Mouse (Mus musculus) gastrocnemius, adult 2 months (tissue): ENCODE measurements around the gene Lrrc55. TPM values are rescaled to one million over a fixed set of nuclear protein-coding genes. Genes with fewer than 3 reads are reported as not detected.
"Not testable (repeated sequence)": the region's sequence is repeated elsewhere in the genome, so short reads cannot be mapped to it uniquely, and the experiment has no call there.

Source experiments
- DNase-seq: peaks from one replicate; pipeline ENCODE4 v3.0.0; 2022
- H3K27ac ChIP-seq: fragments of 200-600 bp; 2 replicates; pipeline ENCODE4 v1.8.1; 2022; ENCODE audit warnings: mild to moderate bottlenecking
- H3K4me3 ChIP-seq: fragments of 200-600 bp; 2 replicates; pipeline ENCODE4 v1.8.1; 2022; ENCODE audit warnings: mild to moderate bottlenecking, moderate library complexity
- CTCF ChIP-seq: fragments of 200-600 bp; IDR thresholded peaks from 2 replicates; pipeline ENCODE4 v1.8.1; 2022; ENCODE audit warnings: antibody characterized with exemption, mild to moderate bottlenecking, moderate library complexity
- intact Hi-C: fragments of 180-260 bp; cut with DNase I; formaldehyde crosslinking; loops from one replicate; pipeline ENCODE4 v1.15.1; 2025
- long read RNA-seq, 2 experiments: library from polyadenylated mRNA; stranded (forward); transcript quantifications; one replicate each; pipeline ENCODE4 v2.0.0; 2021
- total RNA-seq, 2 experiments: library from RNA; stranded (reverse); gene quantifications; 2 replicates each; pipeline ENCODE4 v1.2.3; 2021

Gene Lrrc55
- 1 to 10 TPM in 1 of 2 experiments, under 1 TPM in 1; 0.56 to 1.1 TPM for total RNA-seq
- long read RNA-seq, experiment 1: 0 reads
- long read RNA-seq, experiment 2: 0 reads

- H3K27ac ChIP-seq: peak within 1 kb of the TSS; percentile 48; the same call in 1 of the 2 replicates
- intact Hi-C loops: no loop called here
- DNase-seq: no peak
- H3K4me3 ChIP-seq: peak within 1 kb of the TSS; percentile 62
- TF ChIP-seq CTCF: no peak
Observed at GRCm38 (mm10) chr2:85196901-85197300, at the start of gene Lrrc55. TSS of gene Lrrc55 (minus strand) at chr2:85197197.

GRCm38 (mm10) chr2:85246506-85247082, 49.6 kb upstream of the Lrrc55 start:
- Histone ChIP-seq H3K4me3 (no peak overlapping the region), H3K27ac (no peak overlapping the region; the same call in 1 of the 2 replicates)
- DNase-seq: peak; percentile 70
- intact Hi-C loops: loop anchor here (1.0 to 5.0 kb wide), 4 partner anchors 122 to 314 kb away; no protein-coding TSS in a partner anchor
- peak; percentile 99 for TF ChIP-seq CTCF

GRCm38 (mm10) chr2:85245737-85246136, 48.7 kb upstream of the Lrrc55 start:
- H3K4me3 ChIP-seq: no peak overlapping the region
- peak overlapping the region; percentile 58; the same call in 1 of the 2 replicates for H3K27ac ChIP-seq
- DNase-seq: no peak
- no peak for TF ChIP-seq CTCF
- intact Hi-C loops: loop anchor here (1.0 to 5.0 kb wide), 4 partner anchors 121 to 315 kb away; no protein-coding TSS in a partner anchor

GRCm38 (mm10) chr2:85238068-85238667, 41.2 kb upstream of the Lrrc55 start:
- Histone ChIP-seq H3K27ac (peak overlapping the region; percentile 71), H3K4me3 (no peak overlapping the region)
- DNase-seq: peak; percentile 19
- intact Hi-C loops: no loop called here
- no peak for TF ChIP-seq CTCF

GRCm38 (mm10) chr2:85237231-85237630, 40.2 kb upstream of the Lrrc55 start:
- intact Hi-C loops, H3K27ac ChIP-seq: not testable (repeated sequence)

GRCm38 (mm10) chr2:85230771-85231511, 33.9 kb upstream of the Lrrc55 start:
- intact Hi-C loops: no loop called here

More at GRCm38 (mm10) chr2:85237231-85237630, 40.2 kb upstream of the Lrrc55 start:
- H3K4me3 ChIP-seq, DNase-seq: not testable (repeated sequence)

GRCm38 (mm10) chr2:85229606-85230005, 32.6 kb upstream of the Lrrc55 start:
- no peak for TF ChIP-seq CTCF
- no peak for DNase-seq
- intact Hi-C loops: no loop called here

More at GRCm38 (mm10) chr2:85230771-85231511, 33.9 kb upstream of the Lrrc55 start:
- no peak for TF ChIP-seq CTCF
- Histone ChIP-seq H3K4me3 (no peak overlapping the region), H3K27ac (no peak overlapping the region)
- DNase-seq: no peak

GRCm38 (mm10) chr2:85227816-85228335, 30.9 kb upstream of the Lrrc55 start:
- no peak for TF ChIP-seq CTCF
- no peak overlapping the region for H3K27ac ChIP-seq
- intact Hi-C loops: no loop called here
- no peak overlapping the region for H3K4me3 ChIP-seq
- DNase-seq: no peak

More at GRCm38 (mm10) chr2:85229606-85230005, 32.6 kb upstream of the Lrrc55 start:
- Histone ChIP-seq H3K4me3 (no peak overlapping the region), H3K27ac (no peak overlapping the region)

- Histone ChIP-seq H3K27ac (no peak overlapping the region), H3K4me3 (no peak overlapping the region)
- no peak for DNase-seq
- TF ChIP-seq CTCF: no peak
- intact Hi-C loops: no loop called here
Observed at GRCm38 (mm10) chr2:85224221-85225179, 27.5 kb upstream of the Lrrc55 start.

- H3K4me3 ChIP-seq: no peak overlapping the region
- TF ChIP-seq CTCF: no peak
- intact Hi-C loops: no loop called here
- DNase-seq: no peak
- H3K27ac ChIP-seq: no peak overlapping the region
Observed at GRCm38 (mm10) chr2:85216606-85217005, 19.6 kb upstream of the Lrrc55 start.

GRCm38 (mm10) chr2:85213746-85214145, 16.7 kb upstream of the Lrrc55 start:
- TF ChIP-seq CTCF: no peak
- intact Hi-C loops: no loop called here
- DNase-seq: no peak
- Histone ChIP-seq H3K27ac (no peak overlapping the region), H3K4me3 (no peak overlapping the region)

- TF ChIP-seq CTCF: no peak
- no peak for DNase-seq
- Histone ChIP-seq H3K4me3 (no peak overlapping the region), H3K27ac (no peak overlapping the region)
- intact Hi-C loops: no loop called here
Observed at GRCm38 (mm10) chr2:85209301-85209700, 12.3 kb upstream of the Lrrc55 start.
